Mouse (Mus musculus) heart, embryonic 16.5 days (tissue): ENCODE results near the gene Sdha. TPM values are rescaled to one million over a fixed set of nuclear protein-coding genes. Genes with fewer than 3 reads are reported as not detected.

Experiments used
- ATAC-seq: fragments of 200-750 bp; cut with Nextera tagmentation; replicated peaks from 2 replicates; pipeline ENCODE4 v1.8.0; 2017; ENCODE audit warnings: moderate number of reproducible peaks; ENCODE audit not compliant: insufficient read depth, low FRiP score; ENCODE audit errors: extremely low read depth
- H3K27ac ChIP-seq: fragments of 300-500 bp; sonication (generic); 2 replicates; pipeline ENCODE4 v1.5.1; 2014; ENCODE audit warnings: mild to moderate bottlenecking, low read length, control low read depth, moderate library complexity
- H3K27me3 ChIP-seq: fragments of 300-500 bp; sonication (generic); 2 replicates; pipeline ENCODE4 v1.6.1; 2014; ENCODE audit warnings: low read length, mixed read lengths; ENCODE audit not compliant: control insufficient read depth, insufficient read depth
- H3K36me3 ChIP-seq: fragments of 300-500 bp; sonication (generic); 2 replicates; pipeline ENCODE4 v1.6.1; 2014; ENCODE audit not compliant: control insufficient read depth, insufficient read depth
- H3K4me1 ChIP-seq: fragments of 300-500 bp; sonication (generic); 2 replicates; pipeline ENCODE4 v1.6.1; 2014; ENCODE audit warnings: low read length, mixed read lengths; ENCODE audit not compliant: control insufficient read depth, insufficient read depth
- H3K4me2 ChIP-seq: fragments of 300-500 bp; sonication (generic); 2 replicates; pipeline ENCODE4 v1.6.1; 2014; ENCODE audit warnings: low read depth, mild to moderate bottlenecking, control low read depth, low read length
- H3K4me3 ChIP-seq: fragments of 300-500 bp; sonication (generic); 2 replicates; pipeline ENCODE4 v1.5.1; 2014; ENCODE audit warnings: mild to moderate bottlenecking, control low read depth, low read length
- H3K9ac ChIP-seq: fragments of 300-500 bp; sonication (generic); 2 replicates; pipeline ENCODE4 v1.6.1; 2014; ENCODE audit warnings: low read length, control low read depth
- H3K9me3 ChIP-seq: fragments of 300-500 bp; sonication (generic); replicated peaks from 2 replicates; pipeline ENCODE4 v1.6.1; 2016; ENCODE audit warnings: low read length; ENCODE audit not compliant: control insufficient read depth
- WGBS: fragments of 180-500 bp; shearing (Covaris S2); extraction: QIAGEN DNeasy Blood & Tissue Kit; methylation state at CpG from one replicate; pipeline ENCODE4 v1.1.7; 2014; 5-methylcytosine and 5-hydroxymethylcytosine counted together
- polyA plus RNA-seq: library from polyadenylated mRNA; unstranded; fragments of >200 nt; fragmentation: Nextera tagmentation; extraction: Ambion mirVana; gene quantifications from 2 replicates; pipeline ENCODE4 v1.2.1, GENCODE M21; 2015

The Sdha gene
- polyA plus RNA-seq, 1 experiment from 2014 or later = 827 TPM

DNA sequence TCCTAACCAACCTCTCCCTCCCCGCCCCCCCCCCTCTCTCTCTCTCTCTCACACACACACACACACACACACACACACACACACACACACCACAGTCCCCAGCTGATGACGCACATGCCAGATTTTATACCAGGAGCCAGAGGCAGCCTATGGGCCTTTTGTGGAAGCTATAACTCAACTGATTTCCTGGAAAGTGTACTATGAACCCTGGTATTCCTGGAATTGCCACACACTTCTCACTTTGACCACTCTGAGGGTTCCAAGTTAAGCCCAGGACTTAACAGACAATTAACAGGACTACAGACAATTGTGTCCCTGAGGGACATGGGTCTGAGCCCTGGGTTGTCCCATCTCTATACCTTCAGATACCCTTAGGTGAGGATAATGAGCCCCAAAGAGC lies 67.8 kb downstream of the Sdha start:
- H3K9ac ChIP-seq = no peak overlapping the region
- WGBS = 80% methylated on average over 1 of the region's 2 CpGs
- H3K27ac ChIP-seq = no peak overlapping the region
- no peak for ATAC-seq
- no peaks in the 10 kb centered on the region for H3K36me3 ChIP-seq
- no peak overlapping the region for H3K4me2 ChIP-seq
- no peaks in the 10 kb centered on the region for H3K4me1 ChIP-seq
- no peaks in the 10 kb centered on the region for H3K27me3 ChIP-seq
- H3K9me3 ChIP-seq = no peaks in the 10 kb centered on the region
- H3K4me3 ChIP-seq = no peak overlapping the region

- 46% methylated on average over 4 of the region's 4 CpGs for WGBS
- no peaks in the 10 kb centered on the region for H3K4me1 ChIP-seq
- no peak overlapping the region for H3K4me3 ChIP-seq
- H3K36me3 ChIP-seq = no peaks in the 10 kb centered on the region
- H3K9me3 ChIP-seq = no peaks in the 10 kb centered on the region
- ATAC-seq = no peak
- no peak overlapping the region for H3K9ac ChIP-seq
- H3K27me3 ChIP-seq = no peaks in the 10 kb centered on the region
- H3K4me2 ChIP-seq = no peak overlapping the region
- no peak overlapping the region for H3K27ac ChIP-seq
These were observed 74.4 kb downstream of the Sdha start for GRCm38 (mm10) chr13:74275726-74276125.

Other genes with a start within 250 kb of the Sdha start
- gene Slc9a3, start 228.8 kb downstream of the Sdha start, polyA plus RNA-seq = 0.22 TPM in 1 of 2 replicates, not detected in the other
- 61.9 and 65.7 TPM in 2 replicates for gene Exoc3, start 141.5 kb downstream of the Sdha start, polyA plus RNA-seq
- 1.4 and 1.5 TPM in 2 replicates for gene Ahrr, start 57.9 kb downstream of the Sdha start, polyA plus RNA-seq
- 91.5 and 105 TPM in 2 replicates for gene Pdcd6, start 32.7 kb downstream of the Sdha start, polyA plus RNA-seq
- 40.8 and 49.0 TPM in 2 replicates for gene Ccdc127, start within 50 bp of the Sdha start, polyA plus RNA-seq
- 12.8 and 14.7 TPM in 2 replicates for gene Lrrc14b, start 13.7 kb upstream of the Sdha start, polyA plus RNA-seq
- gene Zfp72, start 40.6 kb upstream of the Sdha start, polyA plus RNA-seq = 4.3 and 4.5 TPM in 2 replicates
- 44.8 and 196 TPM in 2 replicates for gene Ftl1-ps1, start 49.4 kb upstream of the Sdha start, polyA plus RNA-seq
- gene Zfp825, start 143.7 kb upstream of the Sdha start, polyA plus RNA-seq = 15.0 and 18.3 TPM in 2 replicates